Mouse (Mus musculus): ENCODE measurements around the gene Ppfia3. TPM values are rescaled to one million over a fixed set of nuclear protein-coding genes. Genes with fewer than 3 reads are reported as not detected.

Gene Ppfia3
- polyA plus RNA-seq, 1 experiment from 2014 or later: 4.8 TPM

DNA sequence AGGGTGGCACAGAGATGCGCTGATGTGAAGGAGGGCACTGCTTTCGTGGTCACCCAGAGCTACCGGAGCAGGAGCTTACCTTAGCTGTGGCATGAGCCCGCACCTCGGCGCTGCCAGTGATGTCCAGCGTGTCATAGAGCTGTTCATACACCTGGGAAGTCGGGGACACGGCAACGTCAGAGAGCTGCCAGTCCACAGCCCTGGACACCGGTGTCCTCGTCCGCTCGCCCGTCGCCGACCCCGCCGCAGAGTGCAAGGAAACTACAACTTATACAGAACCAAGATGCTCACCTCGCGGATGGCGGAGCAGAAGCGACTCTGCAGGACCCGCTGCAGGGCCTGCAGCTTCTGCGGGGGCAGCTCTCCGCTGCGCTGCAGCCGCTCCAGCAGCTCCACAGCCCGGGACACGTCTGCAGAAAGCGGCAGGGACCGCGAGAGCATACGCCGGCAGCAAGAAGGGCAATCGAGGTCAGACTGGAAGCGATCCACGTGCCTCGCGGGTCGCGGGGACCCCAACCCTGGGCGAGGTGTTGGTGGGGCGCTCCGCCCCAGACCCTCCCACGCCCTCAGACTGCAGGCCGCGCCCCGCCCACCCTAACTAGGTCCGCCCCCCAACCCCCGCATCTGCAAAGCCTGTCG is 3.1 kb upstream of the Ppfia3 start:
- Histone ChIP-seq H3K36me3 (ENCODE audit: control insufficient read depth, insufficient read depth, low read length) (peaks cover 25% of the 10 kb centered on the region), H3K4me1 (ENCODE audit: control insufficient read depth, insufficient read depth, low read length) (peaks cover 9% of the 10 kb centered on the region; the same call in 1 of the 2 replicates), H3K4me2 (ENCODE audit: low read depth, low read length) (peak overlapping the region; percentile 97), H3K4me3 (ENCODE audit: low read depth, low read length) (peak overlapping the region; percentile 54), H3K9me3 (ENCODE audit: control insufficient read depth, low read length) (no peaks in the 10 kb centered on the region), H3K9ac (ENCODE audit: low read depth, low read length) (peak overlapping the region; percentile 56), H3K27ac (replicated peaks; ENCODE audit: low read depth, low read length) (no peak overlapping the region), H3K27me3 (replicated peaks; ENCODE audit: control insufficient read depth, insufficient read depth, low read length) (peaks cover 23% of the 10 kb centered on the region)
- ATAC-seq (ENCODE audit: low read depth) (0 out of 2 replicates have a peak, but pooled peaks have one; percentile 1), DNase-seq (ENCODE audit: low spot score) (no peak)
- 14% methylated on average over 37 of the region's 52 CpGs for WGBS

GRCm38 (mm10) chr7:45369022-45369745 is 2.4 kb upstream of the Ppfia3 start:
- ATAC-seq (ENCODE audit: low read depth): no peak
- no peak overlapping the region for H3K9ac ChIP-seq (ENCODE audit: low read depth, low read length)
- no peak overlapping the region for H3K4me2 ChIP-seq (ENCODE audit: low read depth, low read length)
- peaks cover 25% of the 10 kb centered on the region for H3K27me3 ChIP-seq (replicated peaks; ENCODE audit: control insufficient read depth, insufficient read depth, low read length)
- 72% methylated on average over 16 of the region's 16 CpGs for WGBS
- peaks cover 19% of the 10 kb centered on the region for H3K36me3 ChIP-seq (ENCODE audit: control insufficient read depth, insufficient read depth, low read length)
- no peaks in the 10 kb centered on the region for H3K9me3 ChIP-seq (ENCODE audit: control insufficient read depth, low read length)
- H3K4me3 ChIP-seq (ENCODE audit: low read depth, low read length): peak overlapping the region; percentile 54; the same call in 1 of the 2 replicates
- H3K4me1 ChIP-seq (ENCODE audit: control insufficient read depth, insufficient read depth, low read length): peaks cover 9% of the 10 kb centered on the region; the same call in 1 of the 2 replicates
- no peak for DNase-seq (ENCODE audit: low spot score)
- H3K27ac ChIP-seq (replicated peaks; ENCODE audit: low read depth, low read length): no peak overlapping the region

DNA sequence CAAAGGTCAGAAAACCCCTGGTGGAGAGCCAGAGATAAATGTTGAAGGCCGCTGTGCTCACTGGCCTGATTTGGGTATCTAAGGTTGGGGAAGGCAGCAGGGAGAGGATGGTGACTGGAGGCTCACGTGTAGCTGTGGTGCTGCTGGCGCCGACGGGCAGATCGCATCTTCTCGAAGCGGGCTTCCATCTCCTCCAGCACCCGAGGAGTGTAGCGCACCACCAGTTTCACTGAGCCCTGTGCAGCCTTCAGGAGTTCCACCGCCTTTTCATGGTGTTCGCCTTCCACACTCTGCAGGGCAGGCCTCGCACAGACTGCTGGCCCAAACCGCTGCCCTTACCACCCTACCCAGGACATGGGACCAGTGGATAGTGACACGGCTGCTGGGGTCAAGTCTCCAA is 1.4 kb upstream of the Ppfia3 start:
- Histone ChIP-seq H3K9me3 (ENCODE audit: control insufficient read depth, low read length) (no peaks in the 10 kb centered on the region), H3K4me1 (ENCODE audit: control insufficient read depth, insufficient read depth, low read length) (peaks cover 9% of the 10 kb centered on the region; the same call in 1 of the 2 replicates), H3K4me2 (ENCODE audit: low read depth, low read length) (peak overlapping the region; percentile 97), H3K4me3 (ENCODE audit: low read depth, low read length) (peak overlapping the region; percentile 68; the same call in 1 of the 2 replicates), H3K9ac (ENCODE audit: low read depth, low read length) (peak overlapping the region; percentile 64; the same call in 1 of the 2 replicates), H3K36me3 (ENCODE audit: control insufficient read depth, insufficient read depth, low read length) (peaks cover 10% of the 10 kb centered on the region), H3K27me3 (replicated peaks; ENCODE audit: control insufficient read depth, insufficient read depth, low read length) (peaks cover 35% of the 10 kb centered on the region), H3K27ac (replicated peaks; ENCODE audit: low read depth, low read length) (no peak overlapping the region)
- ATAC-seq (ENCODE audit: low read depth) (no peak), DNase-seq (ENCODE audit: low spot score) (no peak)
- 71% methylated on average over 7 of the region's 15 CpGs for WGBS

DNA sequence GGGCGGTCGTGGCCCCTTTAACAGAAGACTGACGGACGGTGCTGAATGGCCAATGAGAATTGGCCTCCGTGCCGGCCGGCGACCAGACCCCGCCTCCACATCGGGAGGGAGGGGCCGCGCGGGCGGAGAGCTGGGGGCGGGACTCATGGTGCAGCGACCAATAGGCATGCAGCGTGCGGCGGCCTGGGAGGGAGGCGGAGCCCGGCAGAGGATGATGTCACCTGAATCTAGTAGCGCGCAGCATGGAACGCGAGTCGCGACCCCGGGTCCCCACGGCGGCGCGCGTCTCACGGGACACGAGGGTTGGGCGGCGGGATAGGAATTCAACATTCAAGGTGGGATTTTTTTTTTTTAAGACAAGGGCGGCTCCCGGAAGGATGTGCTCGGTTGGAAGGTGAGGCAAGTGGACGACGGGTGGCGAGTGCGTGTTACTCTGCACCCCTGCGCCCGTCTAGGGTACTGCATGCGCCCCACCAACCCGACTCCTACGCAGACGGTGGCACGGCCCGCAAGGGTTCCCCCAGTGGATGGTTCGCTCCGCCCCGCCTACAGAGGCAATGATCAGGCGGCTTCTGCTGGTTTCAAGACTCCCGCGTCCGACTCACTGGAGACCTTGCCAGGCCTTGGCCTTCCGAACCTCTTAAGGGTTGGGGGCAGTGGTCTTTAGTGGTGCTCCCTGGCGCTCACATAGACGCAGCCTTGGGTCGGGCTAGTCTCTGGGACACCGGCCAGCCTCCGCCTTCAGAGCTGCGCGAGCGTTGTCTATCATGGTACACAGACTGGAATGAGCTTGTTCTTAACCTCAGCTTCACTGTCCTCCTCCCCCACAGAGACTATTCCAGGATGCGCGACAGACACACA is 431 bp upstream of the Ppfia3 start:
- WGBS: 1% methylated on average over 57 of the region's 70 CpGs
- H3K4me2 ChIP-seq (ENCODE audit: low read depth, low read length): peak overlapping the region; percentile 97
- ATAC-seq (ENCODE audit: low read depth): peak; percentile 85
- H3K4me1 ChIP-seq (ENCODE audit: control insufficient read depth, insufficient read depth, low read length): peaks cover 9% of the 10 kb centered on the region; the same call in 1 of the 2 replicates
- 0 out of 2 replicates have a peak, but pooled peaks cover under 1% of the 10 kb centered on the region for H3K36me3 ChIP-seq (ENCODE audit: control insufficient read depth, insufficient read depth, low read length)
- peak overlapping the region; percentile 68 for H3K9ac ChIP-seq (ENCODE audit: low read depth, low read length)
- H3K27me3 ChIP-seq (replicated peaks; ENCODE audit: control insufficient read depth, insufficient read depth, low read length): peaks cover 45% of the 10 kb centered on the region
- no peaks in the 10 kb centered on the region for H3K9me3 ChIP-seq (ENCODE audit: control insufficient read depth, low read length)
- H3K4me3 ChIP-seq (ENCODE audit: low read depth, low read length): peak overlapping the region; percentile 68
- H3K27ac ChIP-seq (replicated peaks; ENCODE audit: low read depth, low read length): 0 out of 2 replicates have a peak overlapping the region, but pooled peaks have one; percentile 39
- DNase-seq (ENCODE audit: low spot score): peak; percentile 96

DNA sequence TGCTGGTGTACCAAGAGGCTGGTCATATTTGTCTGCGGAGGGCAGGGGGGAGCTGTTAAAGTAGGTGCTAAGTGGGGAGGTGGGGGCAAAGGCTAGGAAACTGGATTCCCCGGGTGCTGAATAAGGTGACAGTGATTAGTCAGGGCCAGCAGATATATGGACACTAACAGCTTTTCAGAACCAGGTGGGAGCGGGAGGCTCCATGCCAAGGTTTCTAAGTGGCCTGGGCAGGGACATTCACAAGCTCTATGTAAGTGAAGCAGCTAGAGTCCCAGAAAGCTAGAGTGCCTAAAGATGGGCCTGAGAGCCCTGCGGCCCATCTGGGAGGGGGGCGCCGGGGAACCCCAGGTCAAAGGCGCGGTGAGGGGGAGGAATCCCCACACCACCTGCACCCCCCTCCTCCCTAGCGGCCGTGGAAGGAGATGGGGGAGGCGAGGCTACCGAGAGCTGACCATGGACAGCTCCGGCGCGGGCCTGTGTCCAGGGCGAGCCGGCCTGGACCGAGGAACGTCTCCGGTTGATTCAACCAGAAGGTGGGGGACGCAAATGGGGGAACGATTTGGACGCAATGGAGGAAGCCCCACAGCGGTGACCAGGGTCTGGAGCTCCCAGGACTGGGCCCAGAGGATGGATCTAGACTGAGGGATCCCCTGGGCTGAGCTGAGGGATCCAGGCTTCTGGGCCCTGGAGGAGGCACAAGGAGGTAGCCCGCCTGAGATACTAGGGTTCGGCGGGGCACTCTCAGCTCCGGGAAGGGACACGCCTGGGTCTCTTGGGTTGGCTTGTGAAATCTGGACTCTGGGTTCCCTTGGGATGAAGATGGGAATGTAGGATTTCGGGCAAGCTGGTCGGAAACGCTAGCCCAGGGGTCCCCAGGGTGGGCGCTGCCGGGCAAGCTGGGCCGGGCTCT is 822 bp downstream of the Ppfia3 start:
- ATAC-seq (ENCODE audit: low read depth) (no peak), DNase-seq (ENCODE audit: low spot score) (peak; percentile 32)
- H3K9me3 ChIP-seq (ENCODE audit: control insufficient read depth, low read length): no peaks in the 10 kb centered on the region
- peaks cover 17% of the 10 kb centered on the region; the same call in 1 of the 2 replicates for H3K4me1 ChIP-seq (ENCODE audit: control insufficient read depth, insufficient read depth, low read length)
- H3K4me3 ChIP-seq (ENCODE audit: low read depth, low read length): peak overlapping the region; percentile 68
- peak overlapping the region; percentile 97 for H3K4me2 ChIP-seq (ENCODE audit: low read depth, low read length)
- H3K27me3 ChIP-seq (replicated peaks; ENCODE audit: control insufficient read depth, insufficient read depth, low read length): peaks cover 52% of the 10 kb centered on the region
- no peaks in the 10 kb centered on the region for H3K36me3 ChIP-seq (ENCODE audit: control insufficient read depth, insufficient read depth, low read length)
- H3K9ac ChIP-seq (ENCODE audit: low read depth, low read length): peak overlapping the region; percentile 68
- 5% methylated on average over 27 of the region's 35 CpGs for WGBS
- H3K27ac ChIP-seq (replicated peaks; ENCODE audit: low read depth, low read length): no peak overlapping the region

DNA sequence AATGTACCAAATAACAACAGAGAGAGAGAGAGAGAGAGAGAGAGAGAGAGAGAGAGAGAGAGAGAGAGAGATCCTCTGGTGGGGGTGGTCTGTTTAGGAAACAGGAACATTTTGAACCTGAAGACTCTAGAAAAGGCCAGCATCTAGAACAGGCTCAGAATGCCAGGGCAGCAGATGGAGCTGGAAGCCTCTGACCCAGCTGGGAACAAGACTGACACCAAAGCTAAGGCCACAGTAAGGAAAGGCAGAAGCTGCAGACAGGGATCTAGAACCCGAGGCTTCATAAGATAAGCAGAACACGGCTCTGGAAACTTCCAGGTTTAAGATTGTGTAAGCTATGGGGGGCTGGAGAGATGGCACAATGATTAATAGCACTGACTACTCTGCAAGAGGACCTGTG is 2.8 kb downstream of the Ppfia3 start:
- H3K9ac ChIP-seq (ENCODE audit: low read depth, low read length): no peak overlapping the region
- H3K36me3 ChIP-seq (ENCODE audit: control insufficient read depth, insufficient read depth, low read length): no peaks in the 10 kb centered on the region
- ATAC-seq (ENCODE audit: low read depth): no peak
- no peak overlapping the region for H3K4me3 ChIP-seq (ENCODE audit: low read depth, low read length)
- no peaks in the 10 kb centered on the region for H3K9me3 ChIP-seq (ENCODE audit: control insufficient read depth, low read length)
- DNase-seq (ENCODE audit: low spot score): no peak
- no peak overlapping the region for H3K27ac ChIP-seq (replicated peaks; ENCODE audit: low read depth, low read length)
- H3K4me2 ChIP-seq (ENCODE audit: low read depth, low read length): no peak overlapping the region
- H3K27me3 ChIP-seq (replicated peaks; ENCODE audit: control insufficient read depth, insufficient read depth, low read length): peaks cover 51% of the 10 kb centered on the region
- 87% methylated on average over 2 of the region's 2 CpGs for WGBS
- H3K4me1 ChIP-seq (ENCODE audit: control insufficient read depth, insufficient read depth, low read length): peaks cover 14% of the 10 kb centered on the region; the same call in 1 of the 2 replicates

- peaks cover 14% of the 10 kb centered on the region; the same call in 1 of the 2 replicates for H3K4me1 ChIP-seq (ENCODE audit: control insufficient read depth, insufficient read depth, low read length)
- no peak overlapping the region for H3K27ac ChIP-seq (replicated peaks; ENCODE audit: low read depth, low read length)
- 4% methylated on average over 13 of the region's 13 CpGs for WGBS
- H3K4me3 ChIP-seq (ENCODE audit: low read depth, low read length): no peak overlapping the region
- ATAC-seq (ENCODE audit: low read depth) (0 out of 2 replicates have a peak, but pooled peaks have one; percentile 3), DNase-seq (ENCODE audit: low spot score) (peak; percentile 89)
- H3K36me3 ChIP-seq (ENCODE audit: control insufficient read depth, insufficient read depth, low read length): no peaks in the 10 kb centered on the region
- peaks cover 49% of the 10 kb centered on the region for H3K27me3 ChIP-seq (replicated peaks; ENCODE audit: control insufficient read depth, insufficient read depth, low read length)
- peak overlapping the region; percentile 15; the same call in 1 of the 2 replicates for H3K4me2 ChIP-seq (ENCODE audit: low read depth, low read length)
- no peaks in the 10 kb centered on the region for H3K9me3 ChIP-seq (ENCODE audit: control insufficient read depth, low read length)
- no peak overlapping the region for H3K9ac ChIP-seq (ENCODE audit: low read depth, low read length)
Measured at GRCm38 (mm10) chr7:45362801-45363200, 4.0 kb downstream of the Ppfia3 start.

Measured in embryonic facial prominence, embryonic 14.5 days (tissue).